Mouse (Mus musculus) embryo, embryonic 11 days (tissue): Measurements from ENCODE around the gene Lta.

Source experiments
- DNase-seq: peaks from one replicate; pipeline ENCODE4 v3.0.0-alpha.2; 2015

Lta gene

GRCm38 (mm10) chr17:35178528-35178927 is 26.6 kb downstream of the Lta start:
- DNase-seq, result peak; percentile 80

- no peak for DNase-seq
These were observed 29.2 kb downstream of the Lta start, which contains the start of gene Aif1 for GRCm38 (mm10) chr17:35175968-35176367. Aif1 (minus strand) TSS chr17:35176068.

GRCm38 (mm10) chr17:35175382-35175781 is 29.8 kb downstream of the Lta start:
- no peak for DNase-seq

GRCm38 (mm10) chr17:35174201-35174977 is 30.8 kb downstream of the Lta start:
- no peak for DNase-seq

GRCm38 (mm10) chr17:35173329-35173728 is 31.8 kb downstream of the Lta start:
- no peak for DNase-seq

GRCm38 (mm10) chr17:35172445-35173234 is 32.5 kb downstream of the Lta start:
- no peak for DNase-seq

- DNase-seq, result peak; percentile 87
These were observed 36.5 kb downstream of the Lta start for GRCm38 (mm10) chr17:35168541-35169207.

- DNase-seq, result no peak
These were observed 37.4 kb downstream of the Lta start for GRCm38 (mm10) chr17:35167794-35168193.

GRCm38 (mm10) chr17:35166352-35167035 is 38.7 kb downstream of the Lta start:
- peak; percentile 81 for DNase-seq

- DNase-seq, result peak; percentile 31
These were observed 39.5 kb downstream of the Lta start for GRCm38 (mm10) chr17:35165451-35166155.

GRCm38 (mm10) chr17:35164568-35165450 is 40.3 kb downstream of the Lta start, which contains the start of gene Prrc2a:
Prrc2a (minus strand) TSS chr17:35164897.
- peak; percentile 99 for DNase-seq

GRCm38 (mm10) chr17:35164218-35164567 is 41.0 kb downstream of the Lta start:
- DNase-seq, result no peak

GRCm38 (mm10) chr17:35163326-35164081 is 41.6 kb downstream of the Lta start:
- DNase-seq, result no peak

- DNase-seq, result no peak
These were observed 42.4 kb downstream of the Lta start for GRCm38 (mm10) chr17:35162730-35163129.

- no peak for DNase-seq
These were observed 43.0 kb downstream of the Lta start for GRCm38 (mm10) chr17:35162121-35162520.

- DNase-seq, result no peak
These were observed 43.7 kb downstream of the Lta start for GRCm38 (mm10) chr17:35161421-35161820.

- no peak for DNase-seq
These were observed 45.5 kb downstream of the Lta start for GRCm38 (mm10) chr17:35159638-35160037.

- DNase-seq, result no peak
These were observed 46.1 kb downstream of the Lta start for GRCm38 (mm10) chr17:35158850-35159593.

- DNase-seq, result no peak
These were observed 47.4 kb downstream of the Lta start for GRCm38 (mm10) chr17:35157661-35158175.
